8 mouse cellular contexts compared by ENCODE assay signal in the genomic region with DNA sequence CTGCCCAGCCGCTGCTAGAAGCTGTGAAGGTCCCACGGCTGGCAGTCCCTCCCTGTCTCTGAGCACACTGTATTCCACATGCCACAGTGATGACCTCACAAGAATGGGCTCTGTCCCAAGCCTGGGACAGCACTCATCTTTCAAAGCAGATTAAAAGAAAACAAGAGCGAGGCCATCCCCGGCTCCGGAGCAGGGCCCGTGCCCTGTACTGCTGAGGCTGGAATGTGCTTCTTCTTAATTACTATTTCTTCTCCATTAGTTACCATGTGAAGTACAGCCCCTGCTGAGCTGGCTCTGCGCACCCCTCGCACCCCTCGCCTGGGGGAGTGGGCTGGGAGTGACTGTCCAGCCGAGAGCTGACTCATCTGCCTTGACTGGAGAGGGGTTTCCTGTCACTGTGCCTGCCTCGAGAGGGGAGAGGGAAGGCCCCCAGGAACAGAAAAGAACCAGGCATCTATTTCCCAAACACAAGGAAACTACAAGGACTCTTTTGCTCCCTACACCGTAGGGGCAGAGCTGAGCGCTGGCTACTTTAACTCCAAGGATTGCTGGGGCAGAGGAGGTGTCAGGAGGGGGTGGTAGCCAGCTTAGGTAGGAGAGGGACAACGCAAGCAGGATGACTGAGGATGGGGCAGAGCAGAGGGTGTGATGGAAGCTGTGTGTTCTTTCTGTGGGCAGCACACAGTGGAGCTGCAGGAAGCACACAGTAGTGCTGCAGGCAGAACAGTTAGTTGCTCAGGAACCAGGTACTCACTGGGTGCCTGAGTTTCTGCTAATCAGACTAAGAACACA.
DNase-seq lines count a peak whose midpoint lies in the region; ATAC-seq and TF ChIP-seq lines count a peak whose summit lies in the region.

No protein-coding gene starts in this region.

- no peak for ATAC-seq in monocyte, adult 5-6 weeks (replicated peaks; ENCODE audit: insufficient number of reproducible peaks, low FRiP score, low TSS enrichment, poor library complexity, severe bottlenecking)

- H3K9ac ChIP-seq in heart, adult 2 months (ENCODE audit: low read depth, low read length): no peak overlapping the region

- intact Hi-C loops in heart, adult 2 months (cut with DNase I): loop anchor here (5.0 kb wide), 1 partner anchor 150 kb away; no protein-coding TSS in a partner anchor

- no peak for TF ChIP-seq POLR2A in heart, adult 2 months (IDR thresholded peaks at IDR 0.05; ENCODE audit: insufficient read depth, low read depth, low read length)

- H3K36me3 ChIP-seq in heart, adult 2 months (ENCODE audit: control insufficient read depth, insufficient read depth, low read length): no peaks in the 10 kb centered on the region

- H3K27me3 ChIP-seq in heart, adult 2 months (ENCODE audit: control insufficient read depth, insufficient read depth, low read length): no peaks in the 10 kb centered on the region

- no peak for TF ChIP-seq EP300 in heart, adult 2 months (IDR thresholded peaks at IDR 0.05; ENCODE audit: insufficient read depth, low read depth, low read length)

- no peak overlapping the region for H3K4me3 ChIP-seq in heart, adult 2 months

- WGBS in heart, adult 2 months: 15% methylated on average over 14 of the region's 14 CpGs

- peak; percentile 86 for DNase-seq in 3T3-L1 (ENCODE audit: low read depth, low spot score)
- DNase-seq in adrenal gland, postnatal 36 days: peak; percentile 90 to 93
- peak; percentile 48 to 53 for DNase-seq in heart, adult 2 months
- DNase-seq in kidney, adult 11 months: peak; percentile 56
- DNase-seq in lung, postnatal 14 days: peak; percentile 66
- DNase-seq in right cerebral cortex, postnatal 36 days (ENCODE audit: low spot score in 2 of 2): no peak
- no peak for DNase-seq in frontal cortex, postnatal 36 days (ENCODE audit: low spot score in 2 of 2)

- no peak for TF ChIP-seq CTCF in heart, adult 2 months (IDR thresholded peaks at IDR 0.05)

- no peak overlapping the region for H3K27ac ChIP-seq in heart, adult 2 months

- H3K4me1 ChIP-seq in heart, adult 2 months (ENCODE audit: control insufficient read depth, insufficient read depth, low read length): peaks cover 5% of the 10 kb centered on the region; the same call in 1 of the 2 replicates

- H3K79me2 ChIP-seq in heart, adult 2 months (replicated peaks; ENCODE audit: control insufficient read depth, insufficient read depth, low read length): no peaks in the 10 kb centered on the region

Comparison
In these comparisons a context has a peak if more than half of its experiments do, and no peak if none do; other contexts are left out.
1. DNase-seq: peak in 3T3-L1 (single experiment), adrenal gland, postnatal 36 days (2 of 2), heart, adult 2 months (2 of 2), kidney, adult 11 months (single experiment) and lung, postnatal 14 days (single experiment); none in right cerebral cortex, postnatal 36 days (0 of 2) and frontal cortex, postnatal 36 days (0 of 2).